ENCODE assay signal across 28 mouse cellular contexts in the genomic region with DNA sequence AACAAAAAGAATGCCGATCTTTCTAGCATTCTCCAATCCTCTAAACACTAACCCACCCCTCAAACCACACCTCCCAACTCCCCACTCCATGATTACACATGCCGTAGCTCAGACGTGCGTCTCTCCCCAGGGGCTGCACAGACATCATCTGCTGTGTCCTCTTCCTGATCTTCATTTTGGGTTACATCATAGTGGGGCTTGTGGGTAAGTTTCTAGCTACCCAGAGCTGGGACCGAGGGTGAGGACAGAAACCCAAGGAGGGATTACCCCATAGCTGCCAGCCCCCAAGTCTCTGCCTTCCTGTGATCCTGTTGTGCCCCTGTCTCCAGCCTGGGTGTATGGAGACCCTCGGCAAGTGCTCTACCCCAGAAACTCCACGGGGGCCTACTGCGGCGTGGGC. TPM values are rescaled to one million over a fixed set of nuclear protein-coding genes. Genes with fewer than 3 reads are reported as not detected.
"Had no signal": no experiment of that assay in that cellular context is flagged by ENCODE, and none has a peak within 500 bp of the region (broad histone marks: within the 10 kb centered on the region; RNA-seq: fewer than 3 reads in every experiment).

No protein-coding gene starts in this region.

- H3K4me1 ChIP-seq: midbrain, embryonic 12.5 days; midbrain, embryonic 15.5 days had no signal

- DNase-seq: kidney, adult 8-10 months; kidney, postnatal 10 days; kidney, postnatal 36 days; layer of hippocampus, postnatal 36 days; liver, embryonic 13.5 days; lung, embryonic 14.5 days; right cerebral cortex, postnatal 25 days; thymus, adult 2 months; thymus, postnatal 14 days; thymus, postnatal 4 days had no signal

- H3K4me3 ChIP-seq: kidney, embryonic 15.5 days; left cerebral cortex, adult 2 months; liver, embryonic 13.5 days; midbrain, embryonic 12.5 days; midbrain, embryonic 15.5 days had no signal

- H3K9me3 ChIP-seq: kidney, embryonic 15.5 days; liver, embryonic 13.5 days; midbrain, embryonic 12.5 days; midbrain, embryonic 15.5 days had no signal

- H3K4me2 ChIP-seq: kidney, embryonic 15.5 days; liver, embryonic 13.5 days; lung, embryonic 14.5 days; midbrain, embryonic 12.5 days; midbrain, embryonic 15.5 days had no signal

- ATAC-seq: lung, postnatal 0 days; midbrain, embryonic 15.5 days had no signal

- H3K9ac ChIP-seq: kidney, embryonic 15.5 days; liver, embryonic 13.5 days; lung, embryonic 14.5 days; midbrain, embryonic 12.5 days; midbrain, embryonic 15.5 days had no signal

- H3K27ac ChIP-seq: kidney, embryonic 15.5 days; left cerebral cortex, adult 2 months; liver, embryonic 13.5 days; midbrain, embryonic 12.5 days; midbrain, embryonic 15.5 days; stomach, postnatal 0 days had no signal

- H3K27me3 ChIP-seq: kidney, embryonic 15.5 days; liver, embryonic 13.5 days; midbrain, embryonic 12.5 days; midbrain, embryonic 15.5 days had no signal

RNA-seq across cellular contexts. Expression of gene Slc44a4, which starts 2.9 kb away (rescaled TPM):
- total RNA-seq: megakaryocyte-erythroid progenitor cell, adult 5-6 weeks; monocyte, adult 5-6 weeks had no signal
- polyA plus RNA-seq: limb, embryonic 11.5 days; midbrain, embryonic 15.5 days; neural tube, embryonic 11.5 days; neural tube, embryonic 14.5 days had no signal

RNA-seq across cellular contexts. Expression of gene C2, which starts 19.1 kb away (rescaled TPM):
- total RNA-seq: monocyte, adult 5-6 weeks had no signal

RNA-seq across cellular contexts. Expression of gene Gm20547, which starts 35.3 kb away (rescaled TPM):
- total RNA-seq: layer of hippocampus, adult 8-10 months; layer of hippocampus, postnatal 36 days; left cerebral cortex, adult 2 months; left cerebral cortex, postnatal 10 days; left cerebral cortex, postnatal 36 days; liver, adult 2 months; megakaryocyte-erythroid progenitor cell, adult 5-6 weeks; monocyte, adult 5-6 weeks had no signal
- polyA plus RNA-seq: kidney, embryonic 15.5 days; limb, embryonic 11.5 days; limb, embryonic 14.5 days; liver, embryonic 13.5 days; liver, embryonic 16.5 days; lung, embryonic 14.5 days; lung, postnatal 0 days; midbrain, embryonic 12.5 days; neural tube, embryonic 11.5 days; neural tube, embryonic 14.5 days; stomach, embryonic 14.5 days; stomach, postnatal 0 days had no signal
